Mouse (Mus musculus) spleen, adult 2 months (tissue): ENCODE results near the gene Iqck.

ENCODE experiments used
- CTCF ChIP-seq: fragments of 200-500 bp; IDR thresholded peaks from 2 replicates; pipeline ENCODE4 v1.5.1; 2011; ENCODE audit warnings: mild to moderate bottlenecking, inconsistent platforms; ENCODE audit not compliant: insufficient read depth, insufficient read length, insufficient replicate concordance; ENCODE audit errors: extremely low read depth
- POLR2A ChIP-seq: fragments of 200-500 bp; IDR thresholded peaks from 2 replicates; pipeline ENCODE4 v1.6.1; 2011; ENCODE audit warnings: low read depth, low read length, inconsistent platforms

- TF ChIP-seq CTCF = no peak
- TF ChIP-seq POLR2A = no peak
Observed at GRCm38 (mm10) chr7:118883957-118884356, 28.4 kb downstream of the Iqck start.
